Mouse (Mus musculus): ENCODE results near the gene Sec23a. TPM values are rescaled to one million over a fixed set of nuclear protein-coding genes. Genes with fewer than 3 reads are reported as not detected.

Gene Sec23a
- polyA plus RNA-seq, 1 experiment from 2014 or later: 108 TPM

GRCm38 (mm10) chr12:58964583-58964982 lies 47.2 kb downstream of the Sec23a start:
- Histone ChIP-seq H3K4me2 (replicated peaks) (no peak overlapping the region), H3K27ac (no peak overlapping the region), H3K4me1 (no peaks in the 10 kb centered on the region), H3K9me3 (replicated peaks) (no peaks in the 10 kb centered on the region), H3K27me3 (no peaks in the 10 kb centered on the region), H3K4me3 (no peak overlapping the region), H3K36me3 (peaks cover 45% of the 10 kb centered on the region), H3K9ac (no peak overlapping the region)
- WGBS: 74% methylated on average over 4 of the region's 4 CpGs
- no peak for ATAC-seq (ENCODE audit: low FRiP score)

GRCm38 (mm10) chr12:58960844-58961243 lies 51.0 kb downstream of the Sec23a start:
- Histone ChIP-seq H3K9ac (no peak overlapping the region), H3K9me3 (replicated peaks) (no peaks in the 10 kb centered on the region), H3K4me3 (no peak overlapping the region), H3K27me3 (no peaks in the 10 kb centered on the region), H3K4me2 (replicated peaks) (no peak overlapping the region), H3K27ac (no peak overlapping the region), H3K4me1 (no peaks in the 10 kb centered on the region), H3K36me3 (peaks cover 27% of the 10 kb centered on the region)
- WGBS: 95% methylated on average over 1 of the region's 1 CpGs
- no peak for ATAC-seq (ENCODE audit: low FRiP score)

GRCm38 (mm10) chr12:58956624-58957023 lies 55.2 kb downstream of the Sec23a start:
- WGBS: 79% methylated on average over 7 of the region's 7 CpGs
- no peak overlapping the region for H3K4me3 ChIP-seq
- 0 out of 2 replicates have a peak, but pooled peaks cover 6% of the 10 kb centered on the region for H3K36me3 ChIP-seq
- H3K9me3 ChIP-seq (replicated peaks): no peaks in the 10 kb centered on the region
- no peaks in the 10 kb centered on the region for H3K4me1 ChIP-seq
- ATAC-seq (ENCODE audit: low FRiP score): no peak
- no peak overlapping the region for H3K9ac ChIP-seq
- no peaks in the 10 kb centered on the region for H3K27me3 ChIP-seq
- H3K27ac ChIP-seq: no peak overlapping the region
- H3K4me2 ChIP-seq (replicated peaks): no peak overlapping the region

GRCm38 (mm10) chr12:58956162-58956561 lies 55.7 kb downstream of the Sec23a start:
- Histone ChIP-seq H3K27ac (no peak overlapping the region), H3K27me3 (no peaks in the 10 kb centered on the region), H3K4me2 (replicated peaks) (no peak overlapping the region), H3K4me3 (no peak overlapping the region), H3K36me3 (0 out of 2 replicates have a peak, but pooled peaks cover 6% of the 10 kb centered on the region), H3K9me3 (replicated peaks) (no peaks in the 10 kb centered on the region), H3K4me1 (no peaks in the 10 kb centered on the region), H3K9ac (no peak overlapping the region)
- 73% methylated on average over 7 of the region's 7 CpGs for WGBS
- no peak for ATAC-seq (ENCODE audit: low FRiP score)

- ATAC-seq (ENCODE audit: low FRiP score): no peak
- WGBS: 89% methylated on average over 6 of the region's 6 CpGs
- H3K9me3 ChIP-seq (replicated peaks): no peaks in the 10 kb centered on the region
- no peak overlapping the region for H3K4me3 ChIP-seq
- H3K27me3 ChIP-seq: no peaks in the 10 kb centered on the region
- no peaks in the 10 kb centered on the region for H3K4me1 ChIP-seq
- H3K4me2 ChIP-seq (replicated peaks): no peak overlapping the region
- H3K27ac ChIP-seq: no peak overlapping the region
- no peaks in the 10 kb centered on the region for H3K36me3 ChIP-seq
- no peak overlapping the region for H3K9ac ChIP-seq
These were observed 63.9 kb downstream of the Sec23a start for GRCm38 (mm10) chr12:58947879-58948278.

- 23% methylated on average over 4 of the region's 4 CpGs for WGBS
- Histone ChIP-seq H3K4me2 (replicated peaks) (no peak overlapping the region), H3K4me1 (no peaks in the 10 kb centered on the region), H3K27ac (no peak overlapping the region), H3K9me3 (replicated peaks) (no peaks in the 10 kb centered on the region), H3K27me3 (no peaks in the 10 kb centered on the region), H3K4me3 (no peak overlapping the region), H3K9ac (no peak overlapping the region), H3K36me3 (no peaks in the 10 kb centered on the region)
- ATAC-seq (ENCODE audit: low FRiP score): no peak
These were observed 64.6 kb downstream of the Sec23a start for GRCm38 (mm10) chr12:58947231-58947630.

- Histone ChIP-seq H3K36me3 (no peaks in the 10 kb centered on the region), H3K4me1 (no peaks in the 10 kb centered on the region), H3K9me3 (replicated peaks) (no peaks in the 10 kb centered on the region), H3K27ac (no peak overlapping the region), H3K4me3 (no peak overlapping the region), H3K27me3 (no peaks in the 10 kb centered on the region), H3K9ac (no peak overlapping the region), H3K4me2 (replicated peaks) (no peak overlapping the region)
- 88% methylated on average over 4 of the region's 4 CpGs for WGBS
- no peak for ATAC-seq (ENCODE audit: low FRiP score)
These were observed 69.3 kb downstream of the Sec23a start for GRCm38 (mm10) chr12:58942544-58942943.

GRCm38 (mm10) chr12:58934580-58934979 lies 77.2 kb downstream of the Sec23a start:
- Histone ChIP-seq H3K27me3 (no peaks in the 10 kb centered on the region), H3K9ac (no peak overlapping the region), H3K36me3 (no peaks in the 10 kb centered on the region), H3K4me2 (replicated peaks) (no peak overlapping the region), H3K9me3 (replicated peaks) (no peaks in the 10 kb centered on the region), H3K4me3 (no peak overlapping the region), H3K4me1 (no peaks in the 10 kb centered on the region), H3K27ac (no peak overlapping the region)
- WGBS: 80% methylated on average over 4 of the region's 4 CpGs
- ATAC-seq (ENCODE audit: low FRiP score): no peak

GRCm38 (mm10) chr12:58924996-58925395 lies 86.8 kb downstream of the Sec23a start:
- no peak for ATAC-seq (ENCODE audit: low FRiP score)
- Histone ChIP-seq H3K9ac (no peak overlapping the region), H3K9me3 (replicated peaks) (no peaks in the 10 kb centered on the region), H3K27ac (no peak overlapping the region), H3K4me1 (no peaks in the 10 kb centered on the region), H3K4me2 (replicated peaks) (no peak overlapping the region), H3K4me3 (no peak overlapping the region), H3K27me3 (no peaks in the 10 kb centered on the region), H3K36me3 (no peaks in the 10 kb centered on the region)
- WGBS: 88% methylated on average over 15 of the region's 15 CpGs

- no peak for ATAC-seq (ENCODE audit: low FRiP score)
- 78% methylated on average over 3 of the region's 3 CpGs for WGBS
- H3K27me3 ChIP-seq: no peaks in the 10 kb centered on the region
- no peak overlapping the region for H3K9ac ChIP-seq
- no peaks in the 10 kb centered on the region for H3K36me3 ChIP-seq
- no peak overlapping the region for H3K4me3 ChIP-seq
- H3K4me2 ChIP-seq (replicated peaks): no peak overlapping the region
- no peak overlapping the region for H3K27ac ChIP-seq
- H3K4me1 ChIP-seq: no peaks in the 10 kb centered on the region
- H3K9me3 ChIP-seq (replicated peaks): no peaks in the 10 kb centered on the region
These were observed 87.8 kb downstream of the Sec23a start for GRCm38 (mm10) chr12:58924025-58924424.

GRCm38 (mm10) chr12:58920775-58921174 lies 91.0 kb downstream of the Sec23a start:
- no peak for ATAC-seq (ENCODE audit: low FRiP score)
- H3K9ac ChIP-seq: no peak overlapping the region
- no peak overlapping the region for H3K4me2 ChIP-seq (replicated peaks)
- H3K36me3 ChIP-seq: no peaks in the 10 kb centered on the region
- no peak overlapping the region for H3K27ac ChIP-seq
- H3K27me3 ChIP-seq: no peaks in the 10 kb centered on the region
- H3K4me1 ChIP-seq: no peaks in the 10 kb centered on the region
- no peak overlapping the region for H3K4me3 ChIP-seq
- WGBS: 86% methylated on average over 6 of the region's 6 CpGs
- H3K9me3 ChIP-seq (replicated peaks): no peaks in the 10 kb centered on the region

- WGBS: 79% methylated on average over 3 of the region's 3 CpGs
- no peaks in the 10 kb centered on the region for H3K27me3 ChIP-seq
These were observed 92.3 kb downstream of the Sec23a start for GRCm38 (mm10) chr12:58919516-58919915.

GRCm38 (mm10) chr12:58909826-58910225 lies 102.0 kb downstream of the Sec23a start:
- no peak overlapping the region for H3K4me3 ChIP-seq
- WGBS: 88% methylated on average over 4 of the region's 4 CpGs
- no peak overlapping the region for H3K4me2 ChIP-seq (replicated peaks)
- H3K27me3 ChIP-seq: no peaks in the 10 kb centered on the region
- H3K9me3 ChIP-seq (replicated peaks): no peaks in the 10 kb centered on the region
- ATAC-seq (ENCODE audit: low FRiP score): no peak
- H3K9ac ChIP-seq: no peak overlapping the region
- no peak overlapping the region for H3K27ac ChIP-seq
- H3K4me1 ChIP-seq: no peaks in the 10 kb centered on the region
- no peaks in the 10 kb centered on the region for H3K36me3 ChIP-seq

More at GRCm38 (mm10) chr12:58919516-58919915, 92.3 kb downstream of the Sec23a start:
- Histone ChIP-seq H3K27ac (no peak overlapping the region), H3K4me3 (no peak overlapping the region), H3K4me1 (no peaks in the 10 kb centered on the region), H3K9me3 (replicated peaks) (no peaks in the 10 kb centered on the region), H3K36me3 (no peaks in the 10 kb centered on the region), H3K9ac (no peak overlapping the region), H3K4me2 (replicated peaks) (no peak overlapping the region)
- no peak for ATAC-seq (ENCODE audit: low FRiP score)
